Mouse (Mus musculus) embryonic facial prominence, embryonic 15.5 days (tissue): Measurements from ENCODE around the gene Zfp949. TPM values are rescaled to one million over a fixed set of nuclear protein-coding genes. Genes with fewer than 3 reads are reported as not detected.

Experiments used
- ATAC-seq: fragments of 200-750 bp; cut with Nextera tagmentation; 2 replicates; pipeline ENCODE4 v1.8.0; 2017; ENCODE audit warnings: low read depth, moderate TSS enrichment; ENCODE audit not compliant: insufficient number of reproducible peaks, low FRiP score, low TSS enrichment
- H3K27ac ChIP-seq: fragments of 300-500 bp; sonication (generic); replicated peaks from 2 replicates; pipeline ENCODE4 v1.5.1; 2015; ENCODE audit warnings: mild to moderate bottlenecking, inconsistent platforms
- H3K27me3 ChIP-seq: fragments of 300-500 bp; sonication (generic); 2 replicates; pipeline ENCODE4 v1.6.1; 2015; ENCODE audit warnings: inconsistent platforms
- H3K36me3 ChIP-seq: fragments of 300-500 bp; sonication (generic); 2 replicates; pipeline ENCODE4 v1.6.1; 2015; ENCODE audit warnings: mild to moderate bottlenecking, inconsistent platforms
- H3K4me1 ChIP-seq: fragments of 300-500 bp; sonication (generic); 2 replicates; pipeline ENCODE4 v1.6.1; 2015; ENCODE audit warnings: inconsistent platforms
- H3K4me2 ChIP-seq: fragments of 300-500 bp; sonication (generic); replicated peaks from 2 replicates; pipeline ENCODE4 v1.6.1; 2015; ENCODE audit warnings: mild to moderate bottlenecking, inconsistent platforms
- H3K4me3 ChIP-seq: fragments of 300-500 bp; sonication (generic); replicated peaks from 2 replicates; pipeline ENCODE4 v1.5.1; 2015; ENCODE audit warnings: mild to moderate bottlenecking, inconsistent platforms
- H3K9ac ChIP-seq: fragments of 300-500 bp; sonication (generic); 2 replicates; pipeline ENCODE4 v1.6.1; 2015; ENCODE audit warnings: inconsistent platforms
- H3K9me3 ChIP-seq: fragments of 300-500 bp; sonication (generic); replicated peaks from 2 replicates; pipeline ENCODE4 v1.6.1; 2016; ENCODE audit warnings: inconsistent platforms
- WGBS: fragments of 180-500 bp; shearing (Covaris S2); methylation state at CpG from one replicate; pipeline ENCODE4 v1.1.7; 2015; 5-methylcytosine and 5-hydroxymethylcytosine counted together
- polyA plus RNA-seq: library from polyadenylated mRNA; unstranded; fragments of >200 nt; fragmentation: Nextera tagmentation; extraction: Ambion mirVana; gene quantifications from 2 replicates; pipeline ENCODE4 v1.2.1, GENCODE M21; 2015

Zfp949 gene
- polyA plus RNA-seq, 1 experiment from 2014 or later = 14.1 TPM

DNA sequence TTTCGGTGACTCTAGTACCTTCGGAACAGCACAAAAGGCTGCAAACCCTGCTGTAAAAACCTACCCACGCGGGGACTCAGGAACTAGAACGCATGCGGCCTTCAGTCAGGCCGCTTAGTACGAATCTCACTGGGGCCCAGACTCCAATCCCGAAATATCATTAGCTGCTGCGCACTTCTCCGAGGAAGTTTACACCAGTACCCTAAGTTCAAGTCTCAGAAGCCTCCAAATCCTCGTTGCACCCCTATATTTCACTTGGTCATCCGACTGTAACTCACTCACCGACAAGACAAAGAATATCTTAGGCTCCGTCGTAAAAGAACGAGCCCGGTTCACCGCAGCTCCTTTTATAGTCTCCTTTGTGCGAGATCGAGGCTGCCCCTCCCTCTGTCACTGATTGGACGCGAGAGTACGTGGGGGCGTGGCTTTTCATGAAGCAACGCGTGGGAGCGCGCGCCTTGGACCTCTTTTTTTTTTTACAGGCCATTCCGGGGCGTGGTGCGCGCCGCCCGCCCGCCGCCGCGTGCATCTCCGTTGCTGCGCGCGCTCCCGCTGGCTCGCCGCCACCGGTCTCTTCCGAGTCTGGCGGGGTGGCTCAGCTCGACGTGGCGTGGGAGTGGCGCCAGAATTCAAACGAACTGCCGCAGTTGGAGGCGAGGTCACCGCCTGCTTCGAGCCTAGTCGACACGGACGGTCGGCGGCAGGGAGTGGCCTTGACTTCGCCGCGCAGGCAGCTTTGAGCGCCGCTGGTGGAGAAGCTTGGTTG, 25.1 kb upstream of the Zfp949 start:
- Histone ChIP-seq H3K4me3 (peak overlapping the region; percentile 78), H3K27me3 (no peaks in the 10 kb centered on the region), H3K9me3 (no peaks in the 10 kb centered on the region), H3K4me2 (peak overlapping the region; percentile 82), H3K36me3 (peaks cover 16% of the 10 kb centered on the region), H3K27ac (peak overlapping the region; percentile 93), H3K4me1 (peaks cover 12% of the 10 kb centered on the region), H3K9ac (peak overlapping the region; percentile 93)
- peak; percentile 89 for ATAC-seq
- under 1% methylated on average over 69 of the region's 69 CpGs for WGBS

DNA sequence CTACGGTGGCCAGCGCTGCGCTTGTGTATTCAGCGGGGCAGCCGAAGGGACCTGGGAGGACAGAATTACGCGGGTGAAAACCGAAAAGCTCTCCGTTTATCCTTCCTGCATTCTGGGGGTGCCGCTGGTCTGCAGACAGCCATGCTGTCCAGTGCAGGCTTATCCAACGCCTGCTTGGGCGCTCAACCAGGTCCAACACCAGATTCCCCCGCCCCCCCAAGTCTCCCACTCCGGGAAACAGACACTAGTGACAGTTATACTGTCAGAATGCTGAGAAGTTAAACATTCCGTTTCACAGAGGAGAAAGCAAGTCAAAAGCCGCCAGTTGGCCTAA, 24.5 kb upstream of the Zfp949 start:
- H3K4me3 ChIP-seq = peak overlapping the region; percentile 78
- no peak for ATAC-seq
- H3K27me3 ChIP-seq = no peaks in the 10 kb centered on the region
- 2% methylated on average over 16 of the region's 16 CpGs for WGBS
- H3K9ac ChIP-seq = peak overlapping the region; percentile 51
- H3K4me1 ChIP-seq = peaks cover 12% of the 10 kb centered on the region
- peaks cover 16% of the 10 kb centered on the region for H3K36me3 ChIP-seq
- no peaks in the 10 kb centered on the region for H3K9me3 ChIP-seq
- peak overlapping the region; percentile 90 for H3K27ac ChIP-seq
- H3K4me2 ChIP-seq = peak overlapping the region; percentile 82

GRCm38 (mm10) chr9:88524367-88524766, 23.5 kb upstream of the Zfp949 start:
- Histone ChIP-seq H3K27ac (no peak overlapping the region), H3K36me3 (peaks cover 16% of the 10 kb centered on the region), H3K9me3 (no peaks in the 10 kb centered on the region), H3K9ac (no peak overlapping the region), H3K4me1 (peaks cover 12% of the 10 kb centered on the region), H3K4me3 (no peak overlapping the region), H3K27me3 (no peaks in the 10 kb centered on the region), H3K4me2 (no peak overlapping the region)
- no peak for ATAC-seq
- 91% methylated on average over 2 of the region's 2 CpGs for WGBS

DNA sequence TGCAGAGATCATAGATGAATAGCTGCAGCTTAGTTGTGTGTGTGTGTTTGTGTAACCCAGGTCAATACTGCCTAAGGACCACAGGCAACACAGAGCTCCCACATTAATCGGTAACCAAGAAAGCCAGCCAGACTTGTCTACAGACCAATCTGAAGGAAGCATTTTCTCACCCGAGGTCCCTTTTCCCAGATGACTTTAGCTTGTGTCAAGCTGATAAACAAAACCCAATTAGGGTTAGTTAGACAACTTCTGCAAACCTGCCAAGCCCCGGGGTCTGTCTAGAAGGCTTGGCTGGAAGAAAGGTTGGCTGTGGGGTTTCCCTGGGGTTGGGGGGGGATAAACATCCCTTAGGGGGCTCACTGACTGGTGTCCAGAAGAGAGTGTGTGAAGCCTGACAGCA, 23.0 kb upstream of the Zfp949 start:
- Histone ChIP-seq H3K27ac (no peak overlapping the region), H3K4me3 (no peak overlapping the region), H3K4me1 (peaks cover 12% of the 10 kb centered on the region), H3K36me3 (peaks cover 15% of the 10 kb centered on the region), H3K27me3 (no peaks in the 10 kb centered on the region), H3K4me2 (no peak overlapping the region), H3K9ac (no peak overlapping the region), H3K9me3 (no peaks in the 10 kb centered on the region)
- WGBS = 74% methylated on average over 3 of the region's 3 CpGs
- ATAC-seq = no peak

DNA sequence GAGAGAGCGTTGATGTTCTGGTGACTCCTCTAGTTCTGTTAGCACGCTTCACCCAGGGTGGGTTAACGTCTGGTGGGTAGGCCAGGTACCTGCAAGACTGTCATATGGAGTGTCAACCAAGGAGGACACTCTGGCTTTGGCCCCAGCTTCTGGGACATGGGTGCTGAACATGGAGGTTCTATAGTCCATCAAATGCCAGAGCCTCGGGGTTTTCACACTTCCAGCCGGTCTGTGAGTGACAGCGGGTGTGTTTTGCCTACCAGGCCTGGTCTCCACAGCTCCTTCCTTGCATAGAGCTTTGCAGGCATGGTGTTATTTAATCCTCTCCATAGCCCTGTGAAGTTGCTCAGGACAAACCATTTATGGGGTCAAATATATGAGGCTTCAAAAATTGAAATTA, 22.5 kb upstream of the Zfp949 start:
- H3K9me3 ChIP-seq = no peaks in the 10 kb centered on the region

DNA sequence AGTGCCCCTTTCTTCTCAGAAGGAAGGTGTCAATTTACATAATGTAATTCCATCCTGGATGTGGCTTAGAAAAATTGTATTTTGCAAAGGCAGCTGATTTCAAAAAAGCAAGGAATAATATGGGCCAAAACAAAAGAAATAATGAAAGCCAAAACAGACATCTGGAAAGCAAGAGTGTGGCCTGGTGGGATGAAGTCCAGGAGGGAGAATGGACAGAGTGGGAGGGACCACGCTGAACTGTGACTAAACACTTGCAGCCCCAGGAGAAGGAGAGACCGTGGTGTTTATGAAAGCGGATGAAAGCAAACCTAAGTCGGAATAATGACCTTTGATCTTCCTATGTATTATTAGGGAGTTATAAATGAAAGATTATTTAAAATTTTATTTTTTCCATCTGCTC, 19.9 kb upstream of the Zfp949 start:
- 46% methylated on average over 4 of the region's 4 CpGs for WGBS
- Histone ChIP-seq H3K4me3 (no peak overlapping the region), H3K9ac (no peak overlapping the region), H3K9me3 (no peaks in the 10 kb centered on the region), H3K27ac (0 out of 2 replicates have a peak overlapping the region, but pooled peaks have one; percentile 55), H3K36me3 (no peaks in the 10 kb centered on the region), H3K4me2 (no peak overlapping the region), H3K4me1 (no peaks in the 10 kb centered on the region; the same call in 1 of the 2 replicates), H3K27me3 (no peaks in the 10 kb centered on the region)
- ATAC-seq = no peak

More for the DNA sequence above, 22.5 kb upstream of the Zfp949 start:
- H3K9ac ChIP-seq = no peak overlapping the region
- H3K36me3 ChIP-seq = peaks cover 9% of the 10 kb centered on the region
- no peak overlapping the region for H3K4me3 ChIP-seq
- no peak for ATAC-seq
- no peak overlapping the region for H3K4me2 ChIP-seq
- H3K27ac ChIP-seq = no peak overlapping the region
- 88% methylated on average over 6 of the region's 6 CpGs for WGBS
- H3K27me3 ChIP-seq = no peaks in the 10 kb centered on the region
- peaks cover 9% of the 10 kb centered on the region for H3K4me1 ChIP-seq

- no peak overlapping the region for H3K27ac ChIP-seq
- H3K36me3 ChIP-seq = no peaks in the 10 kb centered on the region
- H3K9ac ChIP-seq = no peak overlapping the region
- ATAC-seq = no peak
- 75% methylated on average over 5 of the region's 5 CpGs for WGBS
- no peak overlapping the region for H3K4me3 ChIP-seq
- H3K9me3 ChIP-seq = no peaks in the 10 kb centered on the region
- no peaks in the 10 kb centered on the region for H3K4me1 ChIP-seq
- H3K27me3 ChIP-seq = no peaks in the 10 kb centered on the region
- no peak overlapping the region for H3K4me2 ChIP-seq
Observed at GRCm38 (mm10) chr9:88528736-88529135, 19.1 kb upstream of the Zfp949 start.

- no peaks in the 10 kb centered on the region for H3K4me1 ChIP-seq
- no peak for ATAC-seq
- H3K27ac ChIP-seq = no peak overlapping the region
- H3K36me3 ChIP-seq = no peaks in the 10 kb centered on the region
- no peaks in the 10 kb centered on the region for H3K27me3 ChIP-seq
- no peak overlapping the region for H3K9ac ChIP-seq
- H3K9me3 ChIP-seq = no peaks in the 10 kb centered on the region
- 76% methylated on average over 3 of the region's 3 CpGs for WGBS
- no peak overlapping the region for H3K4me3 ChIP-seq
- H3K4me2 ChIP-seq = no peak overlapping the region
Observed at GRCm38 (mm10) chr9:88529571-88529970, 18.2 kb upstream of the Zfp949 start.

DNA sequence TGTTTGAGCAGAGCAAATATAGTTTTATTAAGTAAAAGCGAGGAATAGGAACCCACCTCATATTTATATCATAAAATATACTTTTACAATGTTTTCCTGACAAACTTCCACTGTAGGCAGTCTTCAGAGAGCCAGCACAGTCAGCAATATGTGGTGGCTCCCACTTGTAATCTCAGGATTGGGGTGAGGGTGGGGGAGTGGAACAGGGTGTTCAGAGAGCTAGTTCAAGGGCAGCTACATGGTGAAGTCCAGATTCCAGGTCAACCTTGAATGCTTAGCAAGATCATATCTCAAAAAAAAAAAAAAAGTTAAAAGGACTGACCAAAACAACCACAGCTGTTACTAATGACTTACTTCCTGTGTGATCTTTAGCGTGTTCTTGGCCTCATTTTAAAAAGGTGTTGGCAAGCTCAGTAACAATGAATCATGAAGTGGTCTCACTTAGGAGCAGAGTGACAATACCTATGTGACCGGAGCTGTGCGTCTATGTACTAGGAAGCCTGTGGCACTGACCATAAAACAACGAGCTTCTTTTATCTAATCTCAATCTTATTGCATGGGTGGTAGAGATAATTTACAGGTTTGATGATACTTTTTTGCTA, 17.7 kb upstream of the Zfp949 start:
- no peaks in the 10 kb centered on the region for H3K36me3 ChIP-seq
- H3K9me3 ChIP-seq = no peaks in the 10 kb centered on the region
- no peaks in the 10 kb centered on the region for H3K27me3 ChIP-seq
- no peak overlapping the region for H3K9ac ChIP-seq
- H3K4me1 ChIP-seq = no peaks in the 10 kb centered on the region
- ATAC-seq = no peak
- WGBS = 74% methylated on average over 5 of the region's 5 CpGs
- no peak overlapping the region for H3K27ac ChIP-seq
- H3K4me3 ChIP-seq = no peak overlapping the region
- H3K4me2 ChIP-seq = no peak overlapping the region

GRCm38 (mm10) chr9:88534093-88534492, 13.7 kb upstream of the Zfp949 start:
- H3K27ac ChIP-seq = no peak overlapping the region
- H3K27me3 ChIP-seq = no peaks in the 10 kb centered on the region
- no peaks in the 10 kb centered on the region for H3K36me3 ChIP-seq
- H3K4me2 ChIP-seq = no peak overlapping the region
- ATAC-seq = no peak
- H3K4me3 ChIP-seq = no peak overlapping the region
- no peaks in the 10 kb centered on the region for H3K4me1 ChIP-seq
- WGBS = 80% methylated on average over 5 of the region's 5 CpGs
- no peak overlapping the region for H3K9ac ChIP-seq
- no peaks in the 10 kb centered on the region for H3K9me3 ChIP-seq

DNA sequence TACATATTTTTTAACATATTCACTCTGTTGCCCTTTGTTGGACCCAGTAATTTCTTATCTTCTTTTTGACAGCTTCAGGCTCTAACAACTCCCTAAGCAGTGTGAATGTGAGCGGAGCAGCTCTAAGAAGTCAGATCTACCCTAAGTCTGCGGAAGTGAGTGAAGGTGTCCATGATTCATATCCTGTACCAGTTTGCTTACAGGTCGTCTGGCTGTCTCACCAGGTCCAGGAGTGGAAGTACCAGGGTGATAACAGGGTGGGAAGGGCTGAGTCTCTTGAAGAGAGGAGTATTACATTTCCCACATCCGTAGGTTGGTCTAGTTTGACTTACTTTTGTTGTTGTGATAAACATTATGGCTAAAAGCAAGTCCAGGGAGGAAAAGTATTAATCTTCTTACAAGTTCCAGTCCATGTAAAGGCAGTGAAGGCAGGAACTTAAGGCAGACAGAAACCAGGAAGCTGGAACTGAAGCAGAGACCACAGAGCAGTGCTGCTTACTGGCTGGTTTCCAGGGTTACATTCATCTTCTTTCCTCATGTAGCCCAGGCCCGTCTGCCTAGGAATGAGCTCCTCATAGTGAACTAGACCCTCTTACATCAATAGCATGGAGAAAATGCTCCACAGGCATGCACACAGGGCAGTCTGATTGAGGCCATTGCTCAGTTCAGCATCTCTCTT, 8.1 kb upstream of the Zfp949 start:
- Histone ChIP-seq H3K27me3 (no peaks in the 10 kb centered on the region), H3K4me3 (no peak overlapping the region), H3K36me3 (no peaks in the 10 kb centered on the region), H3K4me2 (no peak overlapping the region), H3K4me1 (no peaks in the 10 kb centered on the region), H3K27ac (no peak overlapping the region), H3K9ac (no peak overlapping the region), H3K9me3 (no peaks in the 10 kb centered on the region)
- no peak for ATAC-seq
- 73% methylated on average over 5 of the region's 5 CpGs for WGBS
